Mouse (Mus musculus): ENCODE results near the gene Prkce.

The Prkce gene

GRCm38 (mm10) chr17:86494895-86495294 is 327.3 kb downstream of the Prkce start:
- no peak for DNase-seq

- peak; percentile 48 to 60 for DNase-seq
These were observed 328.7 kb downstream of the Prkce start for GRCm38 (mm10) chr17:86496123-86496771.

- DNase-seq = no peak
These were observed 329.7 kb downstream of the Prkce start for GRCm38 (mm10) chr17:86497302-86497701.

- no peak for DNase-seq
These were observed 331.9 kb downstream of the Prkce start for GRCm38 (mm10) chr17:86499359-86500045.

GRCm38 (mm10) chr17:86501393-86501792 is 333.8 kb downstream of the Prkce start:
- DNase-seq = no peak

GRCm38 (mm10) chr17:86503208-86503897 is 335.8 kb downstream of the Prkce start:
- no peak for DNase-seq

- DNase-seq = peak; percentile 84 to 85
These were observed 337.6 kb downstream of the Prkce start, which contains the start of gene Gm10309 for GRCm38 (mm10) chr17:86505183-86505631. TSS of gene Gm10309 (minus strand) at chr17:86505232.

GRCm38 (mm10) chr17:86506881-86507280 is 339.3 kb downstream of the Prkce start:
- DNase-seq = no peak

- no peak for DNase-seq
These were observed 340.0 kb downstream of the Prkce start for GRCm38 (mm10) chr17:86507342-86508211.

- DNase-seq = no peak
These were observed 340.6 kb downstream of the Prkce start for GRCm38 (mm10) chr17:86508212-86508490.

- no peak for DNase-seq
These were observed 342.3 kb downstream of the Prkce start for GRCm38 (mm10) chr17:86509871-86510270.

GRCm38 (mm10) chr17:86514974-86515620 is 347.5 kb downstream of the Prkce start:
- no peak for DNase-seq

GRCm38 (mm10) chr17:86516630-86517029 is 349.0 kb downstream of the Prkce start:
- peak; percentile 25 to 47 for DNase-seq

- DNase-seq = no peak
These were observed 351.0 kb downstream of the Prkce start for GRCm38 (mm10) chr17:86518604-86519003.

- DNase-seq = peak; percentile 40 to 54
These were observed 353.7 kb downstream of the Prkce start for GRCm38 (mm10) chr17:86521252-86521651.

GRCm38 (mm10) chr17:86522649-86523048 is 355.1 kb downstream of the Prkce start:
- no peak for DNase-seq

- no peak for DNase-seq
These were observed 355.8 kb downstream of the Prkce start for GRCm38 (mm10) chr17:86523374-86523773.

GRCm38 (mm10) chr17:86523843-86524242 is 356.3 kb downstream of the Prkce start:
- no peak for DNase-seq

GRCm38 (mm10) chr17:86525075-86525474 is 357.5 kb downstream of the Prkce start:
- no peak for DNase-seq

- DNase-seq = no peak
These were observed 358.4 kb downstream of the Prkce start for GRCm38 (mm10) chr17:86526016-86526415.

- no peak for DNase-seq
These were observed 359.7 kb downstream of the Prkce start for GRCm38 (mm10) chr17:86527298-86527697.

GRCm38 (mm10) chr17:86529003-86529402 is 361.4 kb downstream of the Prkce start:
- DNase-seq = no peak
